Mouse (Mus musculus): Measurements from ENCODE around the gene Atp6v0c. TPM values are rescaled to one million over a fixed set of nuclear protein-coding genes. Genes with fewer than 3 reads are reported as not detected.

Atp6v0c gene
- total and polyA plus RNA-seq, 3 experiments, result 65.5 to 285 (median 189) TPM

- no peak for TF ChIP-seq GATA2 (IDR thresholded peaks at IDR 0.05; ENCODE audit: borderline replicate concordance, low read depth, low read length)
- TF ChIP-seq CTCF (IDR thresholded peaks at IDR 0.05; ENCODE audit: low read depth, low read length), result no peak
- TF ChIP-seq TAL1 (conservative IDR thresholded peaks at IDR 0.05; ENCODE audit: low read depth, low read length), result no peak; the same call in 1 of the 2 replicates
- TF ChIP-seq POLR2AphosphoS5 (IDR thresholded peaks at IDR 0.05; ENCODE audit: insufficient replicate concordance, low read depth, low read length), result no peak
- TF ChIP-seq GATA1 (IDR thresholded peaks at IDR 0.05; ENCODE audit: borderline replicate concordance, low read length), result no peak
- H3K27me3 ChIP-seq (ENCODE audit: insufficient read depth, low read length), result no peaks in the 10 kb centered on the region
- no peaks in the 10 kb centered on the region for H3K9me3 ChIP-seq (replicated peaks)
- DNase-seq (ENCODE audit: low spot score) (peak; percentile 78), ATAC-seq (ENCODE audit: extremely low read depth, insufficient number of reproducible peaks, low FRiP score, poor library complexity, severe bottlenecking) (peak; percentile 37)
- H3K4me3 ChIP-seq (ENCODE audit: low read depth, low read length), result peak overlapping the region; percentile 97
- peaks cover 94% of the 10 kb centered on the region for H3K4me1 ChIP-seq (ENCODE audit: insufficient read depth, low read depth, low read length)
- peaks cover 30% of the 10 kb centered on the region for H3K36me3 ChIP-seq (replicated peaks)
These were observed 37.2 kb upstream of the Atp6v0c start for GRCm38 (mm10) chr17:24206451-24207351.

GRCm38 (mm10) chr17:24205908-24206361 lies 36.4 kb upstream of the Atp6v0c start:
- H3K36me3 ChIP-seq (replicated peaks), result peaks cover 38% of the 10 kb centered on the region
- DNase-seq (ENCODE audit: low spot score), result no peak
- H3K4me1 ChIP-seq (ENCODE audit: insufficient read depth, low read depth, low read length), result peaks cover 94% of the 10 kb centered on the region
- H3K27me3 ChIP-seq (ENCODE audit: insufficient read depth, low read length), result no peaks in the 10 kb centered on the region
- no peaks in the 10 kb centered on the region for H3K9me3 ChIP-seq (replicated peaks)
- no peak for ATAC-seq (ENCODE audit: extremely low read depth, insufficient number of reproducible peaks, low FRiP score, poor library complexity, severe bottlenecking)
- TF ChIP-seq TAL1 (conservative IDR thresholded peaks at IDR 0.05; ENCODE audit: low read depth, low read length), result no peak
- TF ChIP-seq POLR2AphosphoS5 (IDR thresholded peaks at IDR 0.05; ENCODE audit: insufficient replicate concordance, low read depth, low read length), result peak; percentile 72
- no peak for TF ChIP-seq GATA2 (IDR thresholded peaks at IDR 0.05; ENCODE audit: borderline replicate concordance, low read depth, low read length)
- TF ChIP-seq GATA1 (IDR thresholded peaks at IDR 0.05; ENCODE audit: borderline replicate concordance, low read length), result no peak
- TF ChIP-seq CTCF (IDR thresholded peaks at IDR 0.05; ENCODE audit: low read depth, low read length), result no peak
- H3K4me3 ChIP-seq (ENCODE audit: low read depth, low read length), result peak overlapping the region; percentile 97

DNA sequence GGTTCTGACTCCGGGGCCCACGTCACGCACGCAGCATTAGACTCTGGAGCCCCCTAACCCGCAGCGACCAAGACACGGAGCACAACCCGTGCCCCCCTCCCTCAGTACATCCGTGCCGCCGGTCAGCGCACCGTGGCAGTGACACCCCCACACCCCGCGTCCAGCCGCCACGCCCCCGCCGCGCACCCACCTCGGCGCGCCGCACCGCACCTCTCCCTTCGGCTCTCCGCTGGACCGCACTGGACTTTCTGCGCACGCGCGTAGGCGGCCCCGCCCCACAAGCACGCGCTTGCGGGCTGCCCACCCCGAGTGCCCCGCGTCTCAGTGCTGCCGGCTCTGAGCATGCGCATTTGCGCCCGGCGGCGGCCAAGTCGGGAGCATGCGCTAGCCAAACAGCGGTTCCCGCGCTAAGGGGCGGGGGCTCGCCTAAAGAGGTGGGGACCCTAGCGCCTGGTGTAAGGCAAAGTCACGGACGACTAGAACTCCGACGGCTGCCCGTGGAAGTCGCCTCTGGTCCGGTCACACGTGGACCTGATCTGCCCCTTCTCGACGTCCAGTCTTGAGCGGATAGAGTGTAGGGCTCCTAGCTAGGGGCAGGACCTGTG lies 35.9 kb upstream of the Atp6v0c start, which contains the start of gene Tbc1d24:
Gene Tbc1d24 (minus strand): TSS at position 279 of the 605 bp plus-strand sequence.
- peaks cover 94% of the 10 kb centered on the region for H3K4me1 ChIP-seq (ENCODE audit: insufficient read depth, low read depth, low read length)
- ATAC-seq (ENCODE audit: extremely low read depth, insufficient number of reproducible peaks, low FRiP score, poor library complexity, severe bottlenecking) (0 out of 2 replicates have a peak, but pooled peaks have one; percentile 2), DNase-seq (ENCODE audit: low spot score) (peak; percentile 77)
- peak within 1 kb of the TSS; percentile 97 for H3K4me3 ChIP-seq (ENCODE audit: low read depth, low read length)
- no peaks in the 10 kb centered on the region for H3K9me3 ChIP-seq (replicated peaks)
- peaks cover 44% of the 10 kb centered on the region for H3K36me3 ChIP-seq (replicated peaks)
- H3K27me3 ChIP-seq (ENCODE audit: insufficient read depth, low read length), result no peaks in the 10 kb centered on the region
- TF ChIP-seq TAL1 (conservative IDR thresholded peaks at IDR 0.05; ENCODE audit: low read depth, low read length) (no peak), GATA1 (IDR thresholded peaks at IDR 0.05; ENCODE audit: borderline replicate concordance, low read length) (no peak), CTCF (IDR thresholded peaks at IDR 0.05; ENCODE audit: low read depth, low read length) (no peak), POLR2AphosphoS5 (IDR thresholded peaks at IDR 0.05; ENCODE audit: insufficient replicate concordance, low read depth, low read length) (no peak), GATA2 (IDR thresholded peaks at IDR 0.05; ENCODE audit: borderline replicate concordance, low read depth, low read length) (no peak)

GRCm38 (mm10) chr17:24204846-24205245 lies 35.3 kb upstream of the Atp6v0c start:
- Histone ChIP-seq H3K9me3 (replicated peaks) (no peaks in the 10 kb centered on the region), H3K27me3 (ENCODE audit: insufficient read depth, low read length) (no peaks in the 10 kb centered on the region), H3K4me1 (ENCODE audit: insufficient read depth, low read depth, low read length) (peaks cover 94% of the 10 kb centered on the region), H3K4me3 (ENCODE audit: low read depth, low read length) (peak overlapping the region; percentile 97), H3K36me3 (replicated peaks) (peaks cover 49% of the 10 kb centered on the region)
- ATAC-seq (ENCODE audit: extremely low read depth, insufficient number of reproducible peaks, low FRiP score, poor library complexity, severe bottlenecking), result no peak
- DNase-seq (ENCODE audit: low spot score), result no peak
- no peak for TF ChIP-seq GATA1 (IDR thresholded peaks at IDR 0.05; ENCODE audit: borderline replicate concordance, low read length)
- TF ChIP-seq GATA2 (IDR thresholded peaks at IDR 0.05; ENCODE audit: borderline replicate concordance, low read depth, low read length), result no peak
- TF ChIP-seq TAL1 (conservative IDR thresholded peaks at IDR 0.05; ENCODE audit: low read depth, low read length), result no peak
- TF ChIP-seq POLR2AphosphoS5 (IDR thresholded peaks at IDR 0.05; ENCODE audit: insufficient replicate concordance, low read depth, low read length), result no peak
- no peak for TF ChIP-seq CTCF (IDR thresholded peaks at IDR 0.05; ENCODE audit: low read depth, low read length)

DNA sequence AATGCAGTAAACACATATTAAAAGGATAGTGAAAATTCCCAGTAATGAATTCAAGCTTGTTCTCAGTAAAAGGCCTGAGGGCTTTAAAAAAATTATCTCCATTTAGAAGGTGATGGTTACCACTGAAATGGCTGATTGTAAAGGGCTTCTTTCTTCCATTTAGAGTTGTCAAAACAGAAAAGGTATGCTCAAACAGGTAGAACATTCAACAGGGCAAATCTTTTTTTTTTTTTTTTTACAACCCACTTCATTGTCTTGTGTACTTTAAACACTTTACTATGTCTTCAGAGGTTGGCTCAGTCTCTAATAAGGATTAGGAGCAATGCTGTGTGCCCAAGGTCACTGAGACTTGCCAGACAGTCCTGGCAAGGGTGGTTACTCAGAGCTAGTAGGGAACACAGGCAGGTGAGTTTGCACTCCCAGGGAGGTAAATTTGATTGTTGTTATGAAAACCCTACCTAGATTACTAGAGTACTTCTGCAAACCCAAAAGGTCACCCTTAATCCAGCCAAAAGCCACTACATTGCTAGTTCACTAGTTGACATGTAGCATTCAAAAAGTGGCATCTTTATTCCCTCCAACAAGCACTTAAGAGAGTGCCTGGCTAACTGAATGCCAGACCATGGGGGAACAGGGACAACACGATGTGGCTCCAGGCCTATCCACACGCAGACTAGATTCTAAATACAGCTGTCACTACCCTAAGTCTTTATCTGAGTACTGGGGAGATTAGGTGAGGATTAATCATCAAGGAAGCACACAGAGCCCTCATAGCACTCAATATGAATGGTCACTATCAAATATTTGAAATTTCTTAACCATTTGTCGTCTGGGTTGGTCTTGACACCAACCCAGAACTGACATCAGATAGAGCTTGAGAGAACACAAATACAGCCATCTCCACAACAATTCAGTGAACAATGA lies 34.4 kb upstream of the Atp6v0c start:
- no peaks in the 10 kb centered on the region for H3K27me3 ChIP-seq (ENCODE audit: insufficient read depth, low read length)
- peaks cover 94% of the 10 kb centered on the region for H3K4me1 ChIP-seq (ENCODE audit: insufficient read depth, low read depth, low read length)
- H3K9me3 ChIP-seq (replicated peaks), result no peaks in the 10 kb centered on the region
- DNase-seq (ENCODE audit: low spot score), result no peak
- TF ChIP-seq CTCF (IDR thresholded peaks at IDR 0.05; ENCODE audit: low read depth, low read length), result no peak
- TF ChIP-seq GATA2 (IDR thresholded peaks at IDR 0.05; ENCODE audit: borderline replicate concordance, low read depth, low read length), result no peak
- no peak for TF ChIP-seq TAL1 (conservative IDR thresholded peaks at IDR 0.05; ENCODE audit: low read depth, low read length)
- TF ChIP-seq POLR2AphosphoS5 (IDR thresholded peaks at IDR 0.05; ENCODE audit: insufficient replicate concordance, low read depth, low read length), result no peak
- TF ChIP-seq GATA1 (IDR thresholded peaks at IDR 0.05; ENCODE audit: borderline replicate concordance, low read length), result no peak
- peak overlapping the region; percentile 97 for H3K4me3 ChIP-seq (ENCODE audit: low read depth, low read length)
- H3K36me3 ChIP-seq (replicated peaks), result peaks cover 59% of the 10 kb centered on the region
- ATAC-seq (ENCODE audit: extremely low read depth, insufficient number of reproducible peaks, low FRiP score, poor library complexity, severe bottlenecking), result no peak

Data from G1E (cell line).